13 mouse cellular contexts compared by ENCODE assay signal in genomic region chr4:103299342-103299741, GRCm38 (mm10). TPM values are rescaled to one million over a fixed set of nuclear protein-coding genes. Genes with fewer than 3 reads are reported as not detected.
DNase-seq lines count a peak whose midpoint lies in the region; ATAC-seq lines count a peak whose summit lies in the region.
"Had no signal": no experiment of that assay in that cellular context is flagged by ENCODE, and none has a peak within 500 bp of the region (broad histone marks: within the 10 kb centered on the region; RNA-seq: fewer than 3 reads in every experiment).

No protein-coding gene starts in this region.

- H3K9me3 ChIP-seq in forebrain, embryonic 15.5 days = no peaks in the 10 kb centered on the region
- H3K9me3 ChIP-seq: heart, embryonic 13.5 days had no signal

- H3K27ac ChIP-seq in forebrain, embryonic 15.5 days (replicated peaks) = no peak overlapping the region
- H3K27ac ChIP-seq: heart, embryonic 13.5 days had no signal

- no peaks in the 10 kb centered on the region for H3K4me1 ChIP-seq in forebrain, embryonic 15.5 days
- H3K4me1 ChIP-seq: heart, embryonic 13.5 days had no signal

- H3K4me2 ChIP-seq in forebrain, embryonic 15.5 days (replicated peaks) = no peak overlapping the region
- H3K4me2 ChIP-seq: heart, embryonic 13.5 days had no signal

- intact Hi-C loops in left cerebral cortex, postnatal 14 days (cut with DNase I) = no loop called here

- 58% methylated on average over 10 of the region's 10 CpGs for WGBS in forebrain, embryonic 15.5 days

- no peaks in the 10 kb centered on the region for H3K36me3 ChIP-seq in forebrain, embryonic 15.5 days
- H3K36me3 ChIP-seq: heart, embryonic 13.5 days had no signal

- H3K4me3 ChIP-seq in forebrain, embryonic 15.5 days = no peak overlapping the region
- H3K4me3 ChIP-seq: erythroblast, embryonic 14.5 days; heart, embryonic 13.5 days had no signal

- H3K27me3 ChIP-seq in forebrain, embryonic 15.5 days = no peaks in the 10 kb centered on the region
- H3K27me3 ChIP-seq: CH12.LX; heart, embryonic 13.5 days had no signal

- no peak overlapping the region for H3K9ac ChIP-seq in forebrain, embryonic 15.5 days (replicated peaks)
- H3K9ac ChIP-seq: heart, embryonic 13.5 days had no signal

- ATAC-seq in frontal cortex, adult (ENCODE audit: low TSS enrichment) = peak; percentile 52; the same call in 1 of the 2 replicates
- no peak for ATAC-seq in megakaryocyte-erythroid progenitor cell, adult 5-6 weeks (replicated peaks; ENCODE audit: low FRiP score, low TSS enrichment, poor library complexity, severe bottlenecking)
- no peak for ATAC-seq in forebrain, embryonic 15.5 days (replicated peaks)

- no peak for DNase-seq in frontal cortex, postnatal 25 days (ENCODE audit: low spot score in 2 of 2)
- peak; percentile 20 to 27 for DNase-seq in left cerebral cortex, adult 18-20 months (ENCODE audit: low spot score in 2 of 2)
- no peak for DNase-seq in left cerebral cortex, adult 8-10 months (ENCODE audit: low spot score in 2 of 2)
- DNase-seq in brain, adult 2 months (ENCODE audit: low read depth, low spot score) = peak; percentile 62
- DNase-seq in left cerebral cortex, postnatal 14 days (ENCODE audit: low spot score in 2 of 2) = peak; percentile 30 to 37

RNA-seq across cellular contexts. Expression of gene 4921539E11Rik, which starts 8.7 kb away (rescaled TPM):
- not detected for total RNA-seq in left cerebral cortex, adult 18-20 months (2021)
- total RNA-seq in left cerebral cortex, adult 8-10 months (2022) = not detected
- not detected for total RNA-seq in left cerebral cortex, postnatal 14 days (2021)
- total RNA-seq in megakaryocyte-erythroid progenitor cell, adult 5-6 weeks (2014; fragmentation: Nextera tagmentation) = not detected in 2 replicates
- total RNA-seq in megakaryocyte-erythroid progenitor cell, adult 5-6 weeks (2017) = not detected in 2 replicates
- polyA plus RNA-seq in forebrain, embryonic 15.5 days (2015; fragmentation: Nextera tagmentation; extraction: Ambion mirVana) = not detected in 2 replicates
- total RNA-seq: CH12.LX; megakaryocyte, adult 5-6 weeks; neutrophil, adult 5-6 weeks had no signal
- polyA plus RNA-seq: erythroblast, embryonic 14.5 days; heart, embryonic 13.5 days had no signal

RNA-seq across cellular contexts. Expression of gene Oma1, which starts 14.3 kb away (rescaled TPM):
- 1 to 10 TPM; 9.7 to 10.0 TPM for total RNA-seq in left cerebral cortex, adult 18-20 months (2021)
- total RNA-seq in left cerebral cortex, adult 8-10 months (2022) = 10 to 100 TPM in 2 of 4 experiments, 1 to 10 TPM in 2; 8.5 to 11.2 (median 10.2) TPM
- total RNA-seq in left cerebral cortex, postnatal 14 days (2021) = 1 to 10 TPM; 6.1 to 9.5 TPM
- 12.2 and 35.3 TPM in 2 replicates for total RNA-seq in megakaryocyte-erythroid progenitor cell, adult 5-6 weeks (2014; fragmentation: Nextera tagmentation)
- 68.2 and 89.2 TPM in 2 replicates for total RNA-seq in megakaryocyte-erythroid progenitor cell, adult 5-6 weeks (2017)
- 15.3 and 15.5 TPM in 2 replicates for polyA plus RNA-seq in forebrain, embryonic 15.5 days (2015; fragmentation: Nextera tagmentation; extraction: Ambion mirVana)

Comparison
In these comparisons a context has a peak if more than half of its experiments do, and no peak if none do; other contexts are left out.
1. DNase-seq: peak in left cerebral cortex, adult 18-20 months (2 of 2), brain, adult 2 months (single experiment) and left cerebral cortex, postnatal 14 days (2 of 2); none in frontal cortex, postnatal 25 days (0 of 2) and left cerebral cortex, adult 8-10 months (0 of 2).